Mouse (Mus musculus): Measurements from ENCODE around the gene Speer4f2.

DNA sequence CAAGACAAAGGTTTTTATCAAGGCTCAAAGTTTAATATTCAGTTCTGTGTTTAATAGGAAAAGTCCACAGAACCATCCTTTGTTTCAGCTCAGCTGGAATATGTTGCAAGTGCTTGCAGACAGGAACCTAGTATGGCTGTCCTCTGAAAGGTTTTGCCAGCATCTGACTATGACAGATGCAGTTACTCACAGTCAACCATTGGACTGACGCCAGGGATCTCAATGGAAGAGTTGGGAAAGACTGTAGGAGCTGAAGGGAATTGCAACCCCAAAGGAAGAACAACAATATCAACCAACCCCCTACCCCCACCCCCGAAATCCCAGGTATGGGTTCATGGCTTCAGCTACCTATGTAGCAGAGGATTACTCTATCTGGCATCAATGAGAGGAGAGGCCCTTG, 44.2 kb downstream of the Speer4f2 start:
- no peak for TF ChIP-seq CTCF (IDR thresholded peaks at IDR 0.05 in 2 of 3, conservative IDR thresholded peaks at IDR 0.05 in 1 of 3; ENCODE audit: control insufficient read depth in 1 of 3, insufficient read depth in 1 of 3, low read depth in 2 of 3, low read length in 3 of 3, poor library complexity in 1 of 3, severe bottlenecking in 1 of 3)
- TF ChIP-seq E2F4 (IDR thresholded peaks at IDR 0.05; ENCODE audit: borderline replicate concordance, low read depth, low read length): no peak
- no peak for TF ChIP-seq TCF12 (IDR thresholded peaks at IDR 0.05; ENCODE audit: low read depth, low read length)
- no peak for TF ChIP-seq EP300 (IDR thresholded peaks at IDR 0.05; ENCODE audit: low read depth in 1 of 2, low read length in 2 of 2)
- TF ChIP-seq POLR2A (IDR thresholded peaks at IDR 0.05; ENCODE audit: control insufficient read depth in 1 of 2, insufficient read depth in 1 of 2, low read depth in 1 of 2, low read length in 2 of 2, poor library complexity in 1 of 2): no peak
- TF ChIP-seq RAD21 (IDR thresholded peaks at IDR 0.05; ENCODE audit: low read depth, low read length): no peak
- no peak for TF ChIP-seq JUND (IDR thresholded peaks at IDR 0.05; ENCODE audit: low read depth, low read length)

Data from MEL (cell line).